Mouse (Mus musculus) heart, embryonic 12.5 days (tissue): ENCODE results near the gene Hectd4. TPM values are rescaled to one million over a fixed set of nuclear protein-coding genes. Genes with fewer than 3 reads are reported as not detected.

ENCODE experiments used
- ATAC-seq: fragments of 200-750 bp; cut with Nextera tagmentation; 2 replicates; pipeline ENCODE4 v1.8.0; 2017; ENCODE audit warnings: moderate TSS enrichment, moderate library complexity; ENCODE audit not compliant: insufficient number of reproducible peaks, low FRiP score
- H3K27ac ChIP-seq: fragments of 300-500 bp; sonication (generic); 2 replicates; pipeline ENCODE4 v1.5.1; 2016; ENCODE audit warnings: mild to moderate bottlenecking, moderate library complexity; ENCODE audit not compliant: poor library complexity, severe bottlenecking
- H3K27me3 ChIP-seq: fragments of 300-500 bp; sonication (generic); replicated peaks from 2 replicates; pipeline ENCODE4 v1.6.1; 2016; ENCODE audit warnings: mild to moderate bottlenecking, moderate library complexity
- H3K36me3 ChIP-seq: fragments of 300-500 bp; sonication (generic); 2 replicates; pipeline ENCODE4 v1.6.1; 2016; ENCODE audit warnings: mild to moderate bottlenecking, moderate library complexity
- H3K4me1 ChIP-seq: fragments of 300-500 bp; sonication (generic); replicated peaks from 2 replicates; pipeline ENCODE4 v1.6.1; 2016; ENCODE audit warnings: mild to moderate bottlenecking
- H3K4me2 ChIP-seq: fragments of 300-500 bp; sonication (generic); 2 replicates; pipeline ENCODE4 v1.6.1; 2016; ENCODE audit warnings: mild to moderate bottlenecking, moderate library complexity
- H3K4me3 ChIP-seq: fragments of 300-500 bp; sonication (generic); 2 replicates; pipeline ENCODE4 v1.5.1; 2016; ENCODE audit warnings: mild to moderate bottlenecking
- H3K9ac ChIP-seq: fragments of 300-500 bp; sonication (generic); 2 replicates; pipeline ENCODE4 v1.6.1; 2016; ENCODE audit warnings: mild to moderate bottlenecking, moderate library complexity
- H3K9me3 ChIP-seq: fragments of 300-500 bp; sonication (generic); replicated peaks from 2 replicates; pipeline ENCODE4 v1.6.1; 2016; ENCODE audit warnings: mild to moderate bottlenecking, moderate library complexity
- WGBS: fragments of 180-500 bp; shearing (Covaris S2); methylation state at CpG from one replicate; pipeline ENCODE4 v1.1.7; 2016; 5-methylcytosine and 5-hydroxymethylcytosine counted together
- polyA plus RNA-seq: library from polyadenylated mRNA; unstranded; fragments of >200 nt; fragmentation: Nextera tagmentation; extraction: Ambion mirVana; gene quantifications from 2 replicates; pipeline ENCODE4 v1.2.1, GENCODE M21; 2016

Hectd4 gene
- polyA plus RNA-seq, 1 experiment from 2014 or later: 6.8 TPM

DNA sequence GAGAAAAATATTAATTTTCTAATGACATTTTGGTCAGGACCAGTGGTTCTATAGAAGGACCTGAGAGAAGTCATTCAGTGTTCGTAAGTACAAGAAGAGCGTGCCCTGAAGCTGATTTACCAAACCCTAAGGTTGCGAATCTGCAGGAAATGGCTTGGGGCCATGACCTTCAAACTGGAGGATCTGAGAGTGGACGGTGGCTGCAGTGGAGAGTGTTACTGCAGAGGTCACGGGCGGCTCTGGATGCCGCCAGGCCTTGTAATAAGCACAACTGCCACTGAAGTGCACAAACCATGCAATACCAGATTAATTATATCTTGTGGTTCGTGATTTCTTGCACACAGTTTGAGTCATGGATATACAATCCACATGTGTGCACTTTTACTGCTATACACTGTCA is 31.8 kb downstream of the Hectd4 start:
- Histone ChIP-seq H3K4me3 (no peak overlapping the region), H3K27me3 (no peaks in the 10 kb centered on the region), H3K4me2 (no peak overlapping the region), H3K27ac (no peak overlapping the region), H3K36me3 (peaks cover 20% of the 10 kb centered on the region), H3K4me1 (peaks cover 9% of the 10 kb centered on the region), H3K9me3 (no peaks in the 10 kb centered on the region), H3K9ac (no peak overlapping the region)
- no peak for ATAC-seq
- WGBS: 53% methylated on average over 8 of the region's 8 CpGs

DNA sequence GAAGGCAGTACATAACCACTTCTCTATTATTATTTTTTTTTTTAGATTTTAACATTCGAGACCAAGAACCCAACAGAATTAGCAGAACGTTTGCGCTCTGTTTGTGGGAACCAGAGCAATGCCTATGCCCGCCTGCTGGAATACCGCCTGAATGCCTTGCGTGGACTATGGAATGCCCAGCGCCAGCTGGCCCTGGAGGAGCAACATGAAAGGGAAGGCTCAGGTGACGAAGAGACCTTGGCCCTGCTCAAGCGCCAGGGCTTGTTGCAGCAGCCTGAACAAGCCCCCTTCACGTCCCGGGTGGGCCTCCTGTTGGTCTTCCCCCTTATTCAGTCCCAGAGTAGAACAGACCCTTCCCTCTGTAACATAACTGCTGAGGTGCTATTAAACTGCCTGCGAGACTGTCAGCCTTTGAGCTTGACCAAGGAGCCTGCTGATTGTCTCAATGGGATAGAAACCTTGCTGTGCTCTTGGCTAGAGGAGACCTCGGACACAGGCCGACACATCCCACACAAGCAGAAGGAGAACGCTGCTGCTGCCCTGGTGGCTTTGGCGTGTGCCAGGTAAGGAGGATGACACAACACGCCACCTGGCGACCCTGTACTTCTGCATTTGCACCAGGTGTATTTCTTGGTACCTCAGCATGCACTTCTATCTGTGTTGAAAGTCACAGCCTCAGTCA is 33.9 kb downstream of the Hectd4 start:
- H3K4me2 ChIP-seq: no peak overlapping the region
- no peaks in the 10 kb centered on the region for H3K27me3 ChIP-seq
- ATAC-seq: no peak
- no peaks in the 10 kb centered on the region for H3K9me3 ChIP-seq
- H3K9ac ChIP-seq: no peak overlapping the region
- no peak overlapping the region for H3K27ac ChIP-seq
- peaks cover 5% of the 10 kb centered on the region for H3K4me1 ChIP-seq
- no peak overlapping the region for H3K4me3 ChIP-seq
- peaks cover 34% of the 10 kb centered on the region for H3K36me3 ChIP-seq
- 91% methylated on average over 18 of the region's 18 CpGs for WGBS

DNA sequence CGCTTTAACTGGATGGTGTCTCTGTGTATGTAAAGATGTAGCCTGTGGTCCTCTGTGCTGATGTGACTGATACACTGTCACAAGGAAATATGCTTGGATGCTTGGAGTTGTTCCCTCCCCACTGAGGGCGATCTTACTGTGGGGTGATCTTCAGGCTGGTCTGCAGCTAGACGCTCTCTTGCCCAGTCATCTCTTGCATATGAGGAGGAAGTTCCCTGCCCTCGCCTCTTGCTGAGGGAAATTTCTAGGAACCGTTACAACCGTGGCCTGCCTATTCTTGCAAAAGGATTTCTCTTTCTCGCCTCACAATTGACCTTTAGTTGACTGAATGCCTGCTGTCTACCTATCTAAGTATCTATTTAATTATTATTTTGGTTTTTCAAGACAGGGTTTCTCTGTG is 35.0 kb downstream of the Hectd4 start:
- ATAC-seq: no peak
- Histone ChIP-seq H3K9me3 (no peaks in the 10 kb centered on the region), H3K27ac (no peak overlapping the region), H3K9ac (no peak overlapping the region), H3K36me3 (peaks cover 39% of the 10 kb centered on the region), H3K4me3 (no peak overlapping the region), H3K4me2 (no peak overlapping the region), H3K27me3 (no peaks in the 10 kb centered on the region), H3K4me1 (0 out of 2 replicates have a peak, but pooled peaks cover 3% of the 10 kb centered on the region)
- WGBS: 90% methylated on average over 7 of the region's 7 CpGs

DNA sequence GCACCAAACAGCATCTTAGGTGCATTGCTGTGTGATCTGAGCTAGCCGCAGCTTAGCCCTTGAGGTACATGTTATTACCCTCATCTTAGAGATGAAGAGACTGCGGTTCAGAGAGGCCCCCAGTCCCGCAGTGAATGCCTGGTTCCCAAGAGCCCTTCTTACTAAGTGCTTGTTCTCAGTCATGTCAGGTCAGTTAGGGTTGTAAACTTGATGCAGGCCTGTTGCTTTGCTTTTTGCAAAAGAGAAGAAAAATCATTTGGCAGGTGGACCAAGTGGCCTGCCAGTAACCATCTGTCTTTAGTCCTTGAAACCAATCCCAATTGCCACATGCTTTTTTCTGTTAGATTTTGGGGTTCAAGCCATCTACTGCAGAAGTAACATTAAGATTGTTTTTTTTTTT is 41.8 kb downstream of the Hectd4 start:
- Histone ChIP-seq H3K9me3 (no peaks in the 10 kb centered on the region), H3K36me3 (peaks cover 58% of the 10 kb centered on the region), H3K9ac (no peak overlapping the region), H3K27me3 (no peaks in the 10 kb centered on the region), H3K4me3 (no peak overlapping the region), H3K4me2 (no peak overlapping the region), H3K4me1 (no peaks in the 10 kb centered on the region), H3K27ac (no peak overlapping the region)
- ATAC-seq: no peak
- WGBS: 96% methylated on average over 3 of the region's 3 CpGs

DNA sequence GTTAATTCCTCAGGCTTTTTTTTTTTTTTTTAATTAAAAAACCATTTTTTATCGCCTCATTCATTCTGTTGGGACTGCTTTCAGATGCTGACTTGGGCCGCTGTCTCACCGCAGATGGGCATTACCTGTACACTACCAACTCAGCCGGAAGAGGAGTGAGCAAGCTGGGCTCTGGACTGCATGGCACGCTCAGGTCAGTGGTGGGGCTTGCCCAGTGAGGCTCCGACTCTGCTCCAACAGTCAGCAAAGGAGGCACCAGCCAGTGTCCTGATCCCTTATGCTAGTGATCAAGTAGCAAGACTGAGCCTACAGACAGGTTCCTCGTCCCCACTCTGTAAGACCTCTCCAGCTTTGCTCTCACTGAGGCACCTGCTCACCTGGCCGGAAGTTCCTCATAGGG is 42.4 kb downstream of the Hectd4 start:
- peaks cover 56% of the 10 kb centered on the region for H3K36me3 ChIP-seq
- no peak overlapping the region for H3K4me2 ChIP-seq
- H3K9ac ChIP-seq: no peak overlapping the region
- no peak overlapping the region for H3K27ac ChIP-seq
- no peak overlapping the region for H3K4me3 ChIP-seq
- no peak for ATAC-seq
- H3K27me3 ChIP-seq: no peaks in the 10 kb centered on the region
- 92% methylated on average over 8 of the region's 8 CpGs for WGBS
- H3K4me1 ChIP-seq: no peaks in the 10 kb centered on the region
- H3K9me3 ChIP-seq: no peaks in the 10 kb centered on the region

- ATAC-seq: no peak
- Histone ChIP-seq H3K27ac (no peak overlapping the region), H3K27me3 (no peaks in the 10 kb centered on the region), H3K4me1 (peaks cover 11% of the 10 kb centered on the region), H3K9ac (no peak overlapping the region), H3K4me3 (no peak overlapping the region), H3K36me3 (peaks cover 63% of the 10 kb centered on the region), H3K4me2 (no peak overlapping the region), H3K9me3 (no peaks in the 10 kb centered on the region)
- 90% methylated on average over 2 of the region's 2 CpGs for WGBS
Observed at GRCm38 (mm10) chr5:121264593-121264992, 44.6 kb downstream of the Hectd4 start.

- ATAC-seq: peak; percentile 55; the same call in 1 of the 2 replicates
- H3K4me2 ChIP-seq: no peak overlapping the region
- no peaks in the 10 kb centered on the region for H3K27me3 ChIP-seq
- peaks cover 17% of the 10 kb centered on the region for H3K4me1 ChIP-seq
- 78% methylated on average over 7 of the region's 7 CpGs for WGBS
- peaks cover 65% of the 10 kb centered on the region for H3K36me3 ChIP-seq
- no peak overlapping the region for H3K9ac ChIP-seq
- no peak overlapping the region for H3K4me3 ChIP-seq
- H3K9me3 ChIP-seq: no peaks in the 10 kb centered on the region
- no peak overlapping the region for H3K27ac ChIP-seq
Observed at GRCm38 (mm10) chr5:121266741-121267382, 46.8 kb downstream of the Hectd4 start.

GRCm38 (mm10) chr5:121271046-121271445 is 51.0 kb downstream of the Hectd4 start:
- Histone ChIP-seq H3K9ac (no peak overlapping the region), H3K27ac (no peak overlapping the region), H3K4me2 (no peak overlapping the region), H3K9me3 (no peaks in the 10 kb centered on the region), H3K4me1 (peaks cover 17% of the 10 kb centered on the region), H3K27me3 (no peaks in the 10 kb centered on the region), H3K4me3 (no peak overlapping the region), H3K36me3 (peaks cover 73% of the 10 kb centered on the region)
- 83% methylated on average over 7 of the region's 7 CpGs for WGBS
- ATAC-seq: no peak

GRCm38 (mm10) chr5:121276808-121277207 is 56.8 kb downstream of the Hectd4 start:
- peaks cover 68% of the 10 kb centered on the region for H3K36me3 ChIP-seq
- H3K9me3 ChIP-seq: no peaks in the 10 kb centered on the region
- no peak overlapping the region for H3K4me2 ChIP-seq
- no peaks in the 10 kb centered on the region for H3K27me3 ChIP-seq
- H3K9ac ChIP-seq: no peak overlapping the region
- H3K4me1 ChIP-seq: 0 out of 2 replicates have a peak, but pooled peaks cover 3% of the 10 kb centered on the region
- 49% methylated on average over 1 of the region's 1 CpGs for WGBS
- no peak overlapping the region for H3K4me3 ChIP-seq
- no peak for ATAC-seq
- H3K27ac ChIP-seq: no peak overlapping the region

GRCm38 (mm10) chr5:121280456-121280855 is 60.4 kb downstream of the Hectd4 start:
- Histone ChIP-seq H3K4me1 (peaks cover 11% of the 10 kb centered on the region; the same call in 1 of the 2 replicates), H3K4me2 (no peak overlapping the region), H3K9me3 (no peaks in the 10 kb centered on the region), H3K9ac (no peak overlapping the region), H3K36me3 (peaks cover 64% of the 10 kb centered on the region), H3K27me3 (no peaks in the 10 kb centered on the region), H3K4me3 (no peak overlapping the region), H3K27ac (no peak overlapping the region)
- no peak for ATAC-seq
- WGBS: 81% methylated on average over 4 of the region's 4 CpGs

DNA sequence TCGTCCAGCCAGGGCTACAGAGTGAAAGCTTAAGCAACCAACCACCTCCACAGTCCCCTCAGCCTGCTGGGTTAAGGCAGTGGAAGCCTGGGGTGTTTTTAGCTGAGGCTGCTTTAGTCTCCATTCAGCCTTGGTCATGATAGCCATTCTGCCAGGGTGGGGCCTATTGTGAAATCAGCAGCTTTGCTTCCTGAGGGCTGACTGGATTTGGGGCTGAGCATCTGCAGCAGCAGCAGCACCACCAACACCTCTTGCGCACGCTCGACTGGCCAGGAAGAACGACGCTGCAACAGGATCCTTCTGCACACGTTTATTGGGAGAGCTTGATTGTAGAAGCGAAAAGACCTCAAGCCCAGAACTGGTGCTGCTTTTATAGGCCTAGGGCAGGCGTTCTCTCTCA is 63.0 kb downstream of the Hectd4 start:
- H3K4me3 ChIP-seq: no peak overlapping the region
- ATAC-seq: no peak
- 92% methylated on average over 9 of the region's 9 CpGs for WGBS
- H3K27ac ChIP-seq: no peak overlapping the region
- H3K4me2 ChIP-seq: no peak overlapping the region
- no peak overlapping the region for H3K9ac ChIP-seq
- peaks cover 78% of the 10 kb centered on the region for H3K36me3 ChIP-seq
- H3K9me3 ChIP-seq: no peaks in the 10 kb centered on the region
- no peaks in the 10 kb centered on the region for H3K27me3 ChIP-seq
- peaks cover 11% of the 10 kb centered on the region; the same call in 1 of the 2 replicates for H3K4me1 ChIP-seq
